Mouse (Mus musculus) midbrain, embryonic 13.5 days (tissue): Measurements from ENCODE around the gene Msantd3. TPM values are rescaled to one million over a fixed set of nuclear protein-coding genes. Genes with fewer than 3 reads are reported as not detected.

Experiments
- ATAC-seq: fragments of 200-750 bp; cut with Nextera tagmentation; 2 replicates; pipeline ENCODE4 v1.8.0; 2017; ENCODE audit warnings: mild to moderate bottlenecking, moderate TSS enrichment, moderate library complexity
- H3K27ac ChIP-seq: fragments of 300-500 bp; sonication (generic); 2 replicates; pipeline ENCODE4 v1.5.1; 2015; ENCODE audit warnings: inconsistent platforms, mild to moderate bottlenecking, moderate library complexity
- H3K27me3 ChIP-seq: fragments of 300-500 bp; sonication (generic); 2 replicates; pipeline ENCODE4 v1.6.1; 2015; ENCODE audit warnings: mild to moderate bottlenecking, inconsistent platforms
- H3K36me3 ChIP-seq: fragments of 300-500 bp; sonication (generic); 2 replicates; pipeline ENCODE4 v1.6.1; 2015; ENCODE audit warnings: mild to moderate bottlenecking, inconsistent platforms
- H3K4me1 ChIP-seq: fragments of 300-500 bp; sonication (generic); replicated peaks from 2 replicates; pipeline ENCODE4 v1.6.1; 2015; ENCODE audit warnings: inconsistent platforms
- H3K4me2 ChIP-seq: fragments of 300-500 bp; sonication (generic); replicated peaks from 2 replicates; pipeline ENCODE4 v1.6.1; 2015; ENCODE audit warnings: moderate library complexity, mild to moderate bottlenecking, inconsistent platforms
- H3K4me3 ChIP-seq: fragments of 300-500 bp; sonication (generic); replicated peaks from 2 replicates; pipeline ENCODE4 v1.5.1; 2015; ENCODE audit warnings: mild to moderate bottlenecking, inconsistent platforms
- H3K9ac ChIP-seq: fragments of 300-500 bp; sonication (generic); replicated peaks from 2 replicates; pipeline ENCODE4 v1.6.1; 2015; ENCODE audit warnings: mild to moderate bottlenecking, inconsistent platforms
- H3K9me3 ChIP-seq: fragments of 300-500 bp; sonication (generic); 2 replicates; pipeline ENCODE4 v1.6.1; 2016; ENCODE audit warnings: mild to moderate bottlenecking, inconsistent platforms
- WGBS: fragments of 180-500 bp; shearing (Covaris S2); methylation state at CpG from one replicate; pipeline ENCODE4 v1.1.7; 2015; 5-methylcytosine and 5-hydroxymethylcytosine counted together
- polyA plus RNA-seq: library from polyadenylated mRNA; unstranded; fragments of >200 nt; fragmentation: Nextera tagmentation; extraction: Ambion mirVana; gene quantifications from 2 replicates; pipeline ENCODE4 v1.2.1, GENCODE M21; 2015

The Msantd3 gene
- 45.6 and 50.3 TPM in 2 replicates for polyA plus RNA-seq

DNA sequence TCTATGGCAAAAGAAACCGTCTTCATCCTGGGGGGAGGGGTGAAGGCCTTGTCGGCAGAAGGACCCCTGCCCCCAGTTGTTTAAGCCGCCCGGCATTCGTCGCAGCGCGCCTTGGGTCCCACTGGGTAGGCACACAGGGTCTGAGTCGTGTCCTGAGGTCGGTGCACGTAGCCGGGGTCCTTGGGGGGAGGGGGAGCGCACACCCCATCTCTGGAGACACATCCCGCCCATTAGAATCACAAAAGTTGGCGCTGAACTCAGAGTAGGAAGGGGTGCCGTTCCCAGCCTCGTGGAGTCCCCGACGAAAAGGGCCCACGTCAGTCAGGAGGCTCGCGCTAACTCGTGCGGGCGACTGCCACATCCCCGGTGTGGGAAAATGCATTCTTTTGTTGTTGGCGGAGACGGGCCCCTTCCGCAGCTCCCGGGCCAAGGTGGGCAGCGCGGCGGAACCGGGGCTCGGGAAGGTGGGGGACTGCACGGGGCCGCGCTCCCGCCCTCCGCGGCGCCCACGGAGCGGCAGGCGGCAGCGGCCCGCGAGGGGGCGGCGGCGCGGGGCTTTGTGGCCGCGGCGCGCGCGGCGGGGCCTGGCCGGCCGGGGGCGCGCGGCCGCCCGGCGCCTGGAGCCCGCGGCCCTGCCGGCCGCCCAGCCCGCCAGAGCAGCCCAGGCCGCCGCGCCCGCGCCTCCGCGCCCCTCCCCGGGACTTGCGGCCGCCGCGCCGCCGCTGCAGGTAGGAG, at the start of gene Msantd3:
Gene Msantd3 (plus strand): TSS at position 95 of the 735 bp plus-strand sequence.
- Histone ChIP-seq H3K27ac (peak within 1 kb of the TSS; percentile 96), H3K9me3 (no peaks in the 10 kb centered on the region), H3K36me3 (no peaks in the 10 kb centered on the region), H3K4me1 (peaks cover 43% of the 10 kb centered on the region), H3K9ac (peak within 1 kb of the TSS; percentile 99), H3K4me3 (peak within 1 kb of the TSS; percentile 93), H3K27me3 (no peaks in the 10 kb centered on the region), H3K4me2 (peak within 1 kb of the TSS; percentile 83)
- under 1% methylated on average over 57 of the region's 86 CpGs for WGBS
- ATAC-seq, result peak; percentile 77

- WGBS, result 13% methylated on average over 14 of the region's 14 CpGs
- H3K9ac ChIP-seq, result peak overlapping the region; percentile 47; the same call in 1 of the 2 replicates
- no peaks in the 10 kb centered on the region for H3K36me3 ChIP-seq
- H3K4me2 ChIP-seq, result peak overlapping the region; percentile 49
- no peaks in the 10 kb centered on the region for H3K27me3 ChIP-seq
- no peak overlapping the region for H3K27ac ChIP-seq
- H3K4me3 ChIP-seq, result peak overlapping the region; percentile 39
- no peaks in the 10 kb centered on the region; the same call in 1 of the 2 replicates for H3K4me1 ChIP-seq
- ATAC-seq, result peak; percentile 70; the same call in 1 of the 2 replicates
- no peaks in the 10 kb centered on the region for H3K9me3 ChIP-seq
Measured at GRCm38 (mm10) chr4:48491290-48491743, 48.4 kb upstream of the Msantd3 start.

- Histone ChIP-seq H3K27ac (no peak overlapping the region), H3K9me3 (no peaks in the 10 kb centered on the region), H3K27me3 (no peaks in the 10 kb centered on the region), H3K9ac (no peak overlapping the region), H3K4me1 (no peaks in the 10 kb centered on the region; the same call in 1 of the 2 replicates), H3K36me3 (no peaks in the 10 kb centered on the region), H3K4me3 (no peak overlapping the region), H3K4me2 (no peak overlapping the region)
- 98% methylated on average over 2 of the region's 2 CpGs for WGBS
- no peak for ATAC-seq
Measured at GRCm38 (mm10) chr4:48492510-48492909, 47.2 kb upstream of the Msantd3 start.

DNA sequence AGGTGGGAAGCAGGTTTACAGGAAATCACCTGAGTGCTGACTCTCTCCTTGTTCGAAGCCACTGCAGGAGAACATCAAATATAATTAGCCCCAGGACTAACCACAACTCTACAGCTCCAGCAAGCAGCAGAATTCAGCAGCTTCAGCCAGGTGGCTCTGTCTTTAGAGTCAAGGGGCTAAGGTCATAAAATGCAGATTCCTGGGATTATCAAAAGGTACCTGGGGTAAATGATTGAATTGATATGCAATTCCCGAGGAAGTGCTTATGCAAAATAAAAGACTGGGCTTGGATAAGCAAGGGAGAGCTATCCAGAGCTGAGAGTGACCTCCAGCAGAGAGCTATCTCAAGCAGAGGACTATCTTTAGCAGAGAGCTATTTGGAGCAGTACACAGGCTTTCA, 28.9 kb upstream of the Msantd3 start:
- no peaks in the 10 kb centered on the region for H3K27me3 ChIP-seq
- H3K4me2 ChIP-seq, result no peak overlapping the region
- no peaks in the 10 kb centered on the region for H3K4me1 ChIP-seq
- 0 out of 2 replicates have a peak, but pooled peaks cover 4% of the 10 kb centered on the region for H3K9me3 ChIP-seq
- H3K4me3 ChIP-seq, result no peak overlapping the region
- H3K9ac ChIP-seq, result no peak overlapping the region
- 74% methylated on average over 2 of the region's 2 CpGs for WGBS
- ATAC-seq, result no peak
- no peak overlapping the region for H3K27ac ChIP-seq
- no peaks in the 10 kb centered on the region for H3K36me3 ChIP-seq

DNA sequence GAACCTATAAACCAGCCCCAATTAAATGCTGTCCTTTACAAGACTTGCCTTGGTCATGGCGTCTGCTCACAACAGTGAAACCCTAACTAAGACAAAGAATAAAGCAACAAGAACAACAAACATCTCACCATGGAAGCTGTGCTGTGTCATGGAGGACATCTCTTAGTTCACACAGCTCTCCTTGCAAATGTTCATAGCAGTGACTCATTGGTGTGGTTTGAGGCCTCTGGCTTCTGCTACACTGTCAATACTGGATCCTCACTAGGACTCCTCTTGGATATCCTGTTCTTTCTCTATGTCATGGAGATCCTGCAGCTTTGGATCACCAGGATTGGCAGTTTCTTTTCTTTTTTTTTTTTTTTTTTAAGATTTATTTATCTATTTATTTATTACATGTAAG, 10.2 kb upstream of the Msantd3 start:
- no peak overlapping the region for H3K9ac ChIP-seq
- no peaks in the 10 kb centered on the region for H3K27me3 ChIP-seq
- H3K27ac ChIP-seq, result no peak overlapping the region
- no peak overlapping the region for H3K4me3 ChIP-seq
- 91% methylated on average over 1 of the region's 1 CpGs for WGBS
- peaks cover 3% of the 10 kb centered on the region; the same call in 1 of the 2 replicates for H3K4me1 ChIP-seq
- no peak for ATAC-seq
- H3K36me3 ChIP-seq, result no peaks in the 10 kb centered on the region
- H3K9me3 ChIP-seq, result no peaks in the 10 kb centered on the region
- H3K4me2 ChIP-seq, result no peak overlapping the region

- Histone ChIP-seq H3K36me3 (no peaks in the 10 kb centered on the region), H3K4me2 (no peak overlapping the region), H3K9me3 (no peaks in the 10 kb centered on the region), H3K27ac (no peak overlapping the region), H3K4me3 (no peak overlapping the region), H3K27me3 (no peaks in the 10 kb centered on the region), H3K9ac (no peak overlapping the region), H3K4me1 (peaks cover 3% of the 10 kb centered on the region; the same call in 1 of the 2 replicates)
- 84% methylated on average over 11 of the region's 11 CpGs for WGBS
- ATAC-seq, result no peak
Measured at GRCm38 (mm10) chr4:48531804-48532601, 7.7 kb upstream of the Msantd3 start.

DNA sequence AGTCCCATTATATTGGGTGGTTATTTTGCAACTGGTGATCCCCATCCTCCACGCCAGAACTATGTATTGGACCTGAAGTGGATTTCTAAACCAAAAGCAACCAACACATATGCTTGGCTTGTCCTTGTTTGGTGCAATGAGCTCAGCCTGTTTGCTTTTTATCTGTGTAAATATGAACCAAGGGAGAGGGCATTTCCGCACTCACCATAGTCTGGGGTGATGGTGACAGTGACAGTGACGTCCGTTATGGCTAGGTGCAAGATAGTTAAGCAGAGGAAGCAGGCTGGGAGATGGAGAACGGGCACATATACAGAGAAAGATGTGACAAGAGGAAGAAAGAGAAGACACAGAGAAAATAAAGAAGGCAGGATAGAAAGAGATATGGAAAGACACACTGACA, 3.5 kb upstream of the Msantd3 start:
- WGBS, result 87% methylated on average over 5 of the region's 5 CpGs
- H3K27ac ChIP-seq, result no peak overlapping the region
- H3K4me2 ChIP-seq, result no peak overlapping the region
- H3K36me3 ChIP-seq, result no peaks in the 10 kb centered on the region
- peaks cover 7% of the 10 kb centered on the region for H3K4me1 ChIP-seq
- no peak overlapping the region for H3K9ac ChIP-seq
- H3K4me3 ChIP-seq, result no peak overlapping the region
- H3K27me3 ChIP-seq, result no peaks in the 10 kb centered on the region
- ATAC-seq, result no peak
- no peaks in the 10 kb centered on the region for H3K9me3 ChIP-seq

DNA sequence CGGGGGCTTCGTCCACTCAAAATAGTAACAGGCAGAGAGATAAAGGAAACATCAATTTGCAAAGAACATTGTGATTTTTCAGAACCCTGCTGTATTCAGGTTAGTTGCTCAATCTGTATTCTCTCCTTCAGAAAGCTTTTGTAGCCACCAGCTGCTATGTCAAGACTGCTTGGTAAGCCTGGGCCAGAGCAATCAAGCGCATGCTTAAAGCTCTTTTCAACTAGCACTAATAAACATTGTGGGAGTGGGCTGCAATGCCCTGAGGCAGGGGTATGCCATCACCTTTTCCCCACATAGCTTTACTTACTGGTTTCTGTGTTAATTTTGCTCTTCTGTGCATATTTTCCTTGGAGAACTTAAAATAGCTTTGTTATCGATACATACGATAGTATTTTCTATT, 2.7 kb upstream of the Msantd3 start:
- WGBS, result 79% methylated on average over 5 of the region's 5 CpGs
- peaks cover 13% of the 10 kb centered on the region for H3K4me1 ChIP-seq
- no peaks in the 10 kb centered on the region for H3K9me3 ChIP-seq
- ATAC-seq, result no peak
- no peak overlapping the region for H3K27ac ChIP-seq
- no peaks in the 10 kb centered on the region for H3K27me3 ChIP-seq
- H3K4me3 ChIP-seq, result no peak overlapping the region
- H3K4me2 ChIP-seq, result no peak overlapping the region
- no peak overlapping the region for H3K9ac ChIP-seq
- no peaks in the 10 kb centered on the region for H3K36me3 ChIP-seq

DNA sequence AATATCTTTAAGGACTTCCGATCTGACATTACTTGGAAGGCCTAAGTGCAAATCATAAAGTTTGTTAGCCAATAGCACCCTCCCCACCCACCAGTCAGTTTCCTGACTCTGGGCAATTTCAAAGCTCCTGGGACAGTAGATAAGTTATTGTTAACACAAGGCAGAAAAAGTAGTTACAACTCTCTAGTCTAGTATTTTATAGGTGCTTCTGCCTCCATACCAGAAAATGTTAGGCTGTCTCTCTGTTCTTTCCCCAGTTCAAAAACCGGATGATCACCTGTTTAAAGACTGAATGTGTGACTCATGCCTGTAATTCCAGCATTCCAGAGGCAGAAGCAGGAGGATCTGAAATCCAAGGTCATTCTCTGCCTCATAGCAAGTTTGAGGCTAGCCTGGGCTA, 1.2 kb upstream of the Msantd3 start:
- Histone ChIP-seq H3K36me3 (no peaks in the 10 kb centered on the region), H3K27ac (no peak overlapping the region), H3K27me3 (no peaks in the 10 kb centered on the region), H3K4me2 (no peak overlapping the region), H3K9ac (no peak overlapping the region), H3K4me1 (peaks cover 29% of the 10 kb centered on the region), H3K4me3 (no peak overlapping the region), H3K9me3 (no peaks in the 10 kb centered on the region)
- WGBS, result 93% methylated on average over 2 of the region's 2 CpGs
- no peak for ATAC-seq

GRCm38 (mm10) chr4:48540576-48541111, 909 bp downstream of the Msantd3 start:
- Histone ChIP-seq H3K9ac (peak overlapping the region; percentile 99), H3K4me3 (peak overlapping the region; percentile 93), H3K36me3 (no peaks in the 10 kb centered on the region), H3K27ac (peak overlapping the region; percentile 96), H3K4me1 (peaks cover 50% of the 10 kb centered on the region), H3K9me3 (no peaks in the 10 kb centered on the region), H3K4me2 (peak overlapping the region; percentile 83), H3K27me3 (no peaks in the 10 kb centered on the region)
- under 1% methylated on average over 37 of the region's 50 CpGs for whole genome bisulfite sequencing
- ATAC-seq, result peak; percentile 72

DNA sequence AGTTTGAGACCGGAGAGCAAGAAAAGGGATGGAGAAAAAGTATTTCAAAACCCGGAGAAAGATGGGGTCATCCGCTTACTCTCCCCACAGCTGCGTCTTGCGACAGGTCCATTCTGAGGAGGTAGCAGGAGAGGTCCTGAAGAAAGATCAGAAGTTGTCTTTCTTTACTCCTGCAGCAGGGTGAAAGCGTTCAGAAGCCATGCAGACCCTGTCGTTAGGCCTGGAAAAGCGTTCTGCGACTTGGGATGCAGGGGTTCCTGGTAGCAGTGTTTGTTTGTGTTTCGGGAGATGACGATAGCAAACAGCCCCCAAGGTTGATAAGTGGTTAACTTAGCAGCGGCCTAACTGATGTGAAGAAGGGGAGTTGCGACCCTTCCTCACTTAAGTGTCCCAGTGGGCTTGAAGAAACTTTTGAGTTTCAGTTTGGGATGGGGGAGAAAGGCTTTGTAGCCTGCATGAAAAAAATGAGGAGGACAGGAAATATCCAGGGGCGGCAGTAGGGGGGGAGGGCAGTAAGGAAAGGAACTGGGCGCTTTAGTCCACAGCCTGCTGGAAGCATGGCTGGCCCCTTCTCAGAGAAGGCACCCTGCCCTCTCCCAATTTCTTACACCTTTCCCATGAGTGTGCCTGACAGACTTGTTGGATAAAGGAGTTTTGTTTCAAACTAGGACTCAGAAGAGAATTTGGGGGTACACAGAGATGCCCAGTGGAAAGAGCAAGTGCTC, 2.0 kb downstream of the Msantd3 start:
- H3K9me3 ChIP-seq, result no peaks in the 10 kb centered on the region
- H3K27me3 ChIP-seq, result no peaks in the 10 kb centered on the region
- peak overlapping the region; percentile 83 for H3K4me2 ChIP-seq
- 2% methylated on average over 15 of the region's 15 CpGs for WGBS
- no peak for ATAC-seq
- peaks cover 60% of the 10 kb centered on the region for H3K4me1 ChIP-seq
- no peaks in the 10 kb centered on the region for H3K36me3 ChIP-seq
- peak overlapping the region; percentile 47 for H3K27ac ChIP-seq
- H3K9ac ChIP-seq, result peak overlapping the region; percentile 99
- H3K4me3 ChIP-seq, result peak overlapping the region; percentile 93
